Comparison of ENCODE assay signal across 8 mouse cellular contexts in genomic region chr19:41912121-41913080, GRCm38 (mm10). TPM values are rescaled to one million over a fixed set of nuclear protein-coding genes. Genes with fewer than 3 reads are reported as not detected.
DNase-seq lines count a peak whose midpoint lies in the region; ATAC-seq and TF ChIP-seq lines count a peak whose summit lies in the region.

No protein-coding gene starts in this region.

- under 1% methylated on average over 53 of the region's 53 CpGs for WGBS in limb, embryonic 13.5 days
- under 1% methylated on average over 50 of the region's 53 CpGs for WGBS in midbrain, embryonic 16.5 days
- WGBS in stomach, postnatal 0 days = under 1% methylated on average over 43 of the region's 53 CpGs

- TF ChIP-seq EP300 in stomach, postnatal 0 days (optimal IDR thresholded peaks at IDR 0.05) = no peak

- no peaks in the 10 kb centered on the region for H3K27me3 ChIP-seq in limb, embryonic 13.5 days
- no peaks in the 10 kb centered on the region for H3K27me3 ChIP-seq in midbrain, embryonic 16.5 days (ENCODE audit: control insufficient read depth, insufficient read depth, low read depth, low read length)
- no peaks in the 10 kb centered on the region for H3K27me3 ChIP-seq in stomach, postnatal 0 days (ENCODE audit: control insufficient read depth, insufficient read depth, low read length)

- peaks cover 28% of the 10 kb centered on the region for H3K4me1 ChIP-seq in limb, embryonic 13.5 days
- H3K4me1 ChIP-seq in midbrain, embryonic 16.5 days (ENCODE audit: control insufficient read depth, insufficient read depth, low read length) = peaks cover 25% of the 10 kb centered on the region
- H3K4me1 ChIP-seq in stomach, postnatal 0 days (replicated peaks; ENCODE audit: control insufficient read depth, insufficient read depth) = peaks cover 9% of the 10 kb centered on the region; the same call in 1 of the 2 replicates

- ATAC-seq in limb, embryonic 13.5 days (ENCODE audit: low FRiP score, low read depth) = peak; percentile 76
- peak; percentile 85 for ATAC-seq in midbrain, embryonic 16.5 days
- peak; percentile 50 for ATAC-seq in stomach, postnatal 0 days (ENCODE audit: low FRiP score, low TSS enrichment)

- peak overlapping the region; percentile 97 for H3K9ac ChIP-seq in limb, embryonic 13.5 days
- H3K9ac ChIP-seq in midbrain, embryonic 16.5 days (ENCODE audit: low read depth, low read length) = peak overlapping the region; percentile 94
- H3K9ac ChIP-seq in stomach, postnatal 0 days (ENCODE audit: low read length) = peak overlapping the region; percentile 80

- TF ChIP-seq CTCF in gastrocnemius, adult 2 months (IDR thresholded peaks at IDR 0.05) = no peak
- TF ChIP-seq CTCF in stomach, postnatal 0 days (IDR thresholded peaks at IDR 0.05; ENCODE audit: low read depth) = no peak

- peak; percentile 47 to 50 for DNase-seq in thymus, adult 18-20 months
- no peak for DNase-seq in thymus, postnatal 25 days
- peak; percentile 63 for DNase-seq in cerebellum, adult 8-10 months
- DNase-seq in gastrocnemius, adult 2 months = peak; percentile 65
- peak; percentile 57 for DNase-seq in induced T-regulatory cell, adult 2 months (ENCODE audit: low read depth)
- peak; percentile 62 for DNase-seq in stomach, postnatal 0 days (ENCODE audit: low spot score)

- peak overlapping the region; percentile 93 for H3K27ac ChIP-seq in gastrocnemius, adult 2 months
- peak overlapping the region; percentile 85 for H3K27ac ChIP-seq in limb, embryonic 13.5 days
- H3K27ac ChIP-seq in midbrain, embryonic 16.5 days (ENCODE audit: low read length) = peak overlapping the region; percentile 90
- peak overlapping the region; percentile 69 for H3K27ac ChIP-seq in stomach, postnatal 0 days (replicated peaks)

- peaks cover 30% of the 10 kb centered on the region for H3K36me3 ChIP-seq in limb, embryonic 13.5 days
- H3K36me3 ChIP-seq in midbrain, embryonic 16.5 days (ENCODE audit: control insufficient read depth, insufficient read depth, low read length) = peaks cover 12% of the 10 kb centered on the region
- H3K36me3 ChIP-seq in stomach, postnatal 0 days (ENCODE audit: control insufficient read depth, insufficient read depth, low read length) = peaks cover 10% of the 10 kb centered on the region; the same call in 1 of the 2 replicates

- H3K9me3 ChIP-seq in limb, embryonic 13.5 days = no peaks in the 10 kb centered on the region
- H3K9me3 ChIP-seq in midbrain, embryonic 16.5 days (replicated peaks; ENCODE audit: control insufficient read depth, low read length, poor library complexity, severe bottlenecking) = no peaks in the 10 kb centered on the region
- no peaks in the 10 kb centered on the region for H3K9me3 ChIP-seq in stomach, postnatal 0 days (ENCODE audit: control insufficient read depth, low read length)

- intact Hi-C loops in gastrocnemius, adult 2 months (cut with DNase I) = loop anchor here (5.0 kb wide), 1 partner anchor 65 kb away; no protein-coding TSS in a partner anchor

- H3K4me3 ChIP-seq in gastrocnemius, adult 2 months = peak overlapping the region; percentile 90
- H3K4me3 ChIP-seq in limb, embryonic 13.5 days = peak overlapping the region; percentile 99
- H3K4me3 ChIP-seq in midbrain, embryonic 16.5 days (ENCODE audit: low read depth, low read length) = peak overlapping the region; percentile 94
- H3K4me3 ChIP-seq in stomach, postnatal 0 days (ENCODE audit: low read depth, low read length) = peak overlapping the region; percentile 76

- H3K4me2 ChIP-seq in limb, embryonic 13.5 days (replicated peaks) = peak overlapping the region; percentile 94
- peak overlapping the region; percentile 83 for H3K4me2 ChIP-seq in midbrain, embryonic 16.5 days (ENCODE audit: low read length)
- peak overlapping the region; percentile 83 for H3K4me2 ChIP-seq in stomach, postnatal 0 days (replicated peaks; ENCODE audit: low read depth)

RNA-seq across cellular contexts. Expression of gene Pgam1, which starts 0.7 kb away (rescaled TPM):
- total RNA-seq in gastrocnemius, adult 2 months (2021) = 10 to 100 TPM; 14.4 to 25.0 TPM
- 559 and 595 TPM in 2 replicates for polyA plus RNA-seq in limb, embryonic 13.5 days (2015; fragmentation: Nextera tagmentation; extraction: Ambion mirVana)
- polyA plus RNA-seq in midbrain, embryonic 16.5 days (2015; fragmentation: Nextera tagmentation; extraction: Ambion mirVana) = 509 and 565 TPM in 2 replicates
- polyA plus RNA-seq in stomach, postnatal 0 days (2015; fragmentation: Nextera tagmentation; extraction: Ambion mirVana) = 334 and 339 TPM in 2 replicates

RNA-seq across cellular contexts. Expression of gene Rrp12, which starts 16.4 kb away (rescaled TPM):
- total RNA-seq in gastrocnemius, adult 2 months (2021) = 10 to 100 TPM; 30.5 to 31.4 TPM
- 17.4 and 19.6 TPM in 2 replicates for polyA plus RNA-seq in limb, embryonic 13.5 days (2015; fragmentation: Nextera tagmentation; extraction: Ambion mirVana)
- polyA plus RNA-seq in midbrain, embryonic 16.5 days (2015; fragmentation: Nextera tagmentation; extraction: Ambion mirVana) = 19.2 TPM in 2 replicates
- polyA plus RNA-seq in stomach, postnatal 0 days (2015; fragmentation: Nextera tagmentation; extraction: Ambion mirVana) = 6.3 and 6.4 TPM in 2 replicates

RNA-seq across cellular contexts. Expression of gene Exosc1, which starts 20.8 kb away (rescaled TPM):
- 10 to 100 TPM; 16.1 to 16.8 TPM for total RNA-seq in gastrocnemius, adult 2 months (2021)
- 82.5 and 86.4 TPM in 2 replicates for polyA plus RNA-seq in limb, embryonic 13.5 days (2015; fragmentation: Nextera tagmentation; extraction: Ambion mirVana)
- 59.1 and 61.3 TPM in 2 replicates for polyA plus RNA-seq in midbrain, embryonic 16.5 days (2015; fragmentation: Nextera tagmentation; extraction: Ambion mirVana)
- polyA plus RNA-seq in stomach, postnatal 0 days (2015; fragmentation: Nextera tagmentation; extraction: Ambion mirVana) = 46.4 and 47.2 TPM in 2 replicates

RNA-seq across cellular contexts. Expression of gene Zdhhc16, which starts 20.9 kb away (rescaled TPM):
- 10 to 100 TPM; 19.4 to 21.6 TPM for total RNA-seq in gastrocnemius, adult 2 months (2021)
- 98.7 and 99.3 TPM in 2 replicates for polyA plus RNA-seq in limb, embryonic 13.5 days (2015; fragmentation: Nextera tagmentation; extraction: Ambion mirVana)
- 84.2 and 90.2 TPM in 2 replicates for polyA plus RNA-seq in midbrain, embryonic 16.5 days (2015; fragmentation: Nextera tagmentation; extraction: Ambion mirVana)
- polyA plus RNA-seq in stomach, postnatal 0 days (2015; fragmentation: Nextera tagmentation; extraction: Ambion mirVana) = 37.4 and 42.0 TPM in 2 replicates
